In genomic region chr10:128747646-128748251, GRCm38 (mm10) we compare ENCODE assay signal across 8 mouse cellular contexts. TPM values are rescaled to one million over a fixed set of nuclear protein-coding genes. Genes with fewer than 3 reads are reported as not detected.
A peak's percentile ranks its signal among the peaks of the same experiment; 100 is the strongest.
DNase-seq lines count a peak whose midpoint lies in the region; ATAC-seq and TF ChIP-seq lines count a peak whose summit lies in the region.

TSS of gene Pym1 (plus strand) at chr10:128747889.

- H3K4me1 ChIP-seq in embryonic facial prominence, embryonic 12.5 days: peaks cover 35% of the 10 kb centered on the region
- H3K4me1 ChIP-seq in kidney, adult 2 months (ENCODE audit: control insufficient read depth, insufficient read depth, low read length): peaks cover 11% of the 10 kb centered on the region; the same call in 1 of the 2 replicates
- peaks cover 8% of the 10 kb centered on the region for H3K4me1 ChIP-seq in limb, embryonic 11.5 days (ENCODE audit: control insufficient read depth, insufficient read depth, low read length)
- peaks cover 46% of the 10 kb centered on the region for H3K4me1 ChIP-seq in midbrain, embryonic 13.5 days (replicated peaks)

- under 1% methylated on average over 36 of the region's 36 CpGs for WGBS in embryonic facial prominence, embryonic 12.5 days
- WGBS in kidney, adult 2 months: under 1% methylated on average over 36 of the region's 36 CpGs
- WGBS in limb, embryonic 11.5 days: under 1% methylated on average over 36 of the region's 36 CpGs
- under 1% methylated on average over 36 of the region's 36 CpGs for WGBS in midbrain, embryonic 13.5 days

- peak; percentile 82 for DNase-seq in 3134 (ENCODE audit: extremely low read depth, insufficient read length, low spot score)
- DNase-seq in adrenal gland, adult 8-10 months: peak; percentile 90
- peak; percentile 87 to 93 for DNase-seq in heart, adult 18-20 months
- DNase-seq in kidney, adult 2 months: peak; percentile 95
- peak; percentile 81 for DNase-seq in limb, embryonic 11.5 days (ENCODE audit: low spot score)
- peak; percentile 62 to 71 for DNase-seq in spleen, postnatal 14 days (ENCODE audit: low spot score in 2 of 2)

- H3K4me2 ChIP-seq in embryonic facial prominence, embryonic 12.5 days (replicated peaks): peak within 1 kb of the TSS; percentile 85
- peak within 1 kb of the TSS; percentile 73 for H3K4me2 ChIP-seq in limb, embryonic 11.5 days (ENCODE audit: low read depth, severe bottlenecking)
- H3K4me2 ChIP-seq in midbrain, embryonic 13.5 days (replicated peaks): peak within 1 kb of the TSS; percentile 93

- H3K36me3 ChIP-seq in embryonic facial prominence, embryonic 12.5 days: peaks cover 2% of the 10 kb centered on the region; the same call in 1 of the 2 replicates
- H3K36me3 ChIP-seq in kidney, adult 2 months (ENCODE audit: control insufficient read depth, insufficient read depth, low read length): no peaks in the 10 kb centered on the region
- no peaks in the 10 kb centered on the region; the same call in 1 of the 2 replicates for H3K36me3 ChIP-seq in limb, embryonic 11.5 days (ENCODE audit: control insufficient read depth, insufficient read depth, low read length)
- peaks cover 6% of the 10 kb centered on the region for H3K36me3 ChIP-seq in midbrain, embryonic 13.5 days

- H3K9me3 ChIP-seq in embryonic facial prominence, embryonic 12.5 days: no peaks in the 10 kb centered on the region
- no peaks in the 10 kb centered on the region for H3K9me3 ChIP-seq in limb, embryonic 11.5 days (ENCODE audit: control insufficient read depth, low read length)
- H3K9me3 ChIP-seq in midbrain, embryonic 13.5 days: no peaks in the 10 kb centered on the region

- peak within 1 kb of the TSS; percentile 97 for H3K27ac ChIP-seq in embryonic facial prominence, embryonic 12.5 days
- peak within 1 kb of the TSS; percentile 92 for H3K27ac ChIP-seq in kidney, adult 2 months (ENCODE audit: insufficient read depth, low read depth, low read length)
- peak within 1 kb of the TSS; percentile 89 for H3K27ac ChIP-seq in limb, embryonic 11.5 days (replicated peaks; ENCODE audit: low read depth, low read length)
- peak within 1 kb of the TSS; percentile 90 for H3K27ac ChIP-seq in midbrain, embryonic 13.5 days

- peak within 1 kb of the TSS; percentile 75 for H3K9ac ChIP-seq in embryonic facial prominence, embryonic 12.5 days
- peak within 1 kb of the TSS; percentile 80 for H3K9ac ChIP-seq in limb, embryonic 11.5 days (ENCODE audit: low read length)
- peak within 1 kb of the TSS; percentile 79 for H3K9ac ChIP-seq in midbrain, embryonic 13.5 days (replicated peaks)

- H3K27me3 ChIP-seq in embryonic facial prominence, embryonic 12.5 days: peaks cover under 1% of the 10 kb centered on the region
- no peaks in the 10 kb centered on the region for H3K27me3 ChIP-seq in kidney, adult 2 months (replicated peaks; ENCODE audit: control insufficient read depth, insufficient read depth, low read length)
- H3K27me3 ChIP-seq in limb, embryonic 11.5 days (ENCODE audit: control insufficient read depth, insufficient read depth, low read length): peaks cover 8% of the 10 kb centered on the region
- peaks cover 39% of the 10 kb centered on the region for H3K27me3 ChIP-seq in midbrain, embryonic 13.5 days

- peak; percentile 14 for TF ChIP-seq POLR2A in kidney, adult 2 months (IDR thresholded peaks at IDR 0.05; ENCODE audit: low read depth, low read length)

- H3K4me3 ChIP-seq in embryonic facial prominence, embryonic 12.5 days: peak within 1 kb of the TSS; percentile 74
- H3K4me3 ChIP-seq in kidney, adult 2 months (ENCODE audit: insufficient read depth, low read depth, low read length): peak within 1 kb of the TSS; percentile 79
- peak within 1 kb of the TSS; percentile 61 for H3K4me3 ChIP-seq in limb, embryonic 11.5 days (ENCODE audit: low read depth, low read length)
- peak within 1 kb of the TSS; percentile 78 for H3K4me3 ChIP-seq in midbrain, embryonic 13.5 days (replicated peaks)

- ATAC-seq in embryonic facial prominence, embryonic 12.5 days (ENCODE audit: insufficient number of reproducible peaks, insufficient read depth, low FRiP score, low TSS enrichment): peak; percentile 36; the same call in 1 of the 2 replicates
- ATAC-seq in limb, embryonic 11.5 days (ENCODE audit: insufficient number of reproducible peaks, low FRiP score, low TSS enrichment, low read depth): peak; percentile 55
- peak; percentile 68 for ATAC-seq in midbrain, embryonic 13.5 days

- TF ChIP-seq CTCF in kidney, adult 2 months (conservative IDR thresholded peaks at IDR 0.05; ENCODE audit: insufficient read depth, insufficient read length, low read depth, low read length): no peak

RNA-seq across cellular contexts. Expression of gene Pym1, which starts in this region (rescaled TPM):
- total RNA-seq in adrenal gland, adult 8-10 months (2022): 10 to 100 TPM; 24.1 to 31.9 (median 27.0) TPM
- polyA plus RNA-seq in embryonic facial prominence, embryonic 12.5 days (2016; fragmentation: Nextera tagmentation; extraction: Ambion mirVana): 48.9 and 53.1 TPM in 2 replicates
- 10 to 100 TPM in 1 of 2 experiments, 1 to 10 TPM in 1; 10.0 to 10.1 TPM for total RNA-seq in heart, adult 18-20 months (2021)
- polyA plus RNA-seq in kidney, adult 2 months (2012; rRNA removed): 17.6 and 20.0 TPM in 2 replicates
- polyA plus RNA-seq in limb, embryonic 11.5 days (2014; fragmentation: Nextera tagmentation; extraction: Ambion mirVana): 49.4 and 52.4 TPM in 2 replicates
- polyA plus RNA-seq in midbrain, embryonic 13.5 days (2015; fragmentation: Nextera tagmentation; extraction: Ambion mirVana): 50.6 and 51.8 TPM in 2 replicates

Comparison
In these comparisons a context has a peak if more than half of its experiments do, and no peak if none do; other contexts are left out.
1. Peak in every context shown above with its lines: DNase-seq, ATAC-seq, H3K4me3 ChIP-seq and H3K27ac ChIP-seq.